Mouse (Mus musculus): ENCODE measurements at regions not wholly inside any gene's neighbourhood (a gene's known extent, or its start where the extent isn't known, plus 50 kb on each side); places are given as distances from the start of the nearest gene placed in this dataset.
A peak's percentile ranks its signal among the peaks of the same experiment; 100 is the strongest.

GRCm38 (mm10) chr1:41104869-41105268 lies 299.5 kb downstream of the Tmem182 start:
- no peak for DNase-seq (ENCODE audit: low read depth)
- TF ChIP-seq CTCF (IDR thresholded peaks at IDR 0.05; ENCODE audit: borderline replicate concordance, extremely low read depth, insufficient read depth, insufficient read length), result no peak
- TF ChIP-seq POLR2A (IDR thresholded peaks at IDR 0.05; ENCODE audit: borderline replicate concordance, extremely low read depth, insufficient read depth, insufficient read length, poor library complexity, severe bottlenecking), result no peak

GRCm38 (mm10) chr1:41121636-41122175 lies 316.3 kb downstream of the Tmem182 start:
- peak; percentile 70 for DNase-seq (ENCODE audit: low read depth)
- TF ChIP-seq CTCF (IDR thresholded peaks at IDR 0.05; ENCODE audit: borderline replicate concordance, extremely low read depth, insufficient read depth, insufficient read length), result no peak
- no peak for TF ChIP-seq POLR2A (IDR thresholded peaks at IDR 0.05; ENCODE audit: borderline replicate concordance, extremely low read depth, insufficient read depth, insufficient read length, poor library complexity, severe bottlenecking)

GRCm38 (mm10) chr1:41131410-41131809 lies 326.0 kb downstream of the Tmem182 start:
- no peak for DNase-seq (ENCODE audit: low read depth)
- no peak for TF ChIP-seq POLR2A (IDR thresholded peaks at IDR 0.05; ENCODE audit: borderline replicate concordance, extremely low read depth, insufficient read depth, insufficient read length, poor library complexity, severe bottlenecking)
- no peak for TF ChIP-seq CTCF (IDR thresholded peaks at IDR 0.05; ENCODE audit: borderline replicate concordance, extremely low read depth, insufficient read depth, insufficient read length)

GRCm38 (mm10) chr1:41133143-41133542 lies 327.7 kb downstream of the Tmem182 start:
- no peak for DNase-seq (ENCODE audit: low read depth)
- TF ChIP-seq POLR2A (IDR thresholded peaks at IDR 0.05; ENCODE audit: borderline replicate concordance, extremely low read depth, insufficient read depth, insufficient read length, poor library complexity, severe bottlenecking) (no peak), CTCF (IDR thresholded peaks at IDR 0.05; ENCODE audit: borderline replicate concordance, extremely low read depth, insufficient read depth, insufficient read length) (no peak)

GRCm38 (mm10) chr1:41133946-41134345 lies 328.5 kb downstream of the Tmem182 start:
- TF ChIP-seq POLR2A (IDR thresholded peaks at IDR 0.05; ENCODE audit: borderline replicate concordance, extremely low read depth, insufficient read depth, insufficient read length, poor library complexity, severe bottlenecking), result no peak
- TF ChIP-seq CTCF (IDR thresholded peaks at IDR 0.05; ENCODE audit: borderline replicate concordance, extremely low read depth, insufficient read depth, insufficient read length), result no peak
- peak; percentile 37 for DNase-seq (ENCODE audit: low read depth)

GRCm38 (mm10) chr1:41139725-41140124 lies 334.3 kb downstream of the Tmem182 start:
- no peak for DNase-seq (ENCODE audit: low read depth)
- TF ChIP-seq CTCF (IDR thresholded peaks at IDR 0.05; ENCODE audit: borderline replicate concordance, extremely low read depth, insufficient read depth, insufficient read length) (no peak), POLR2A (IDR thresholded peaks at IDR 0.05; ENCODE audit: borderline replicate concordance, extremely low read depth, insufficient read depth, insufficient read length, poor library complexity, severe bottlenecking) (no peak)

GRCm38 (mm10) chr1:41140542-41140941 lies 335.1 kb downstream of the Tmem182 start:
- TF ChIP-seq POLR2A (IDR thresholded peaks at IDR 0.05; ENCODE audit: borderline replicate concordance, extremely low read depth, insufficient read depth, insufficient read length, poor library complexity, severe bottlenecking) (no peak), CTCF (IDR thresholded peaks at IDR 0.05; ENCODE audit: borderline replicate concordance, extremely low read depth, insufficient read depth, insufficient read length) (no peak)
- peak; percentile 88 for DNase-seq (ENCODE audit: low read depth)

- no peak for DNase-seq (ENCODE audit: low read depth)
- TF ChIP-seq CTCF (IDR thresholded peaks at IDR 0.05; ENCODE audit: borderline replicate concordance, extremely low read depth, insufficient read depth, insufficient read length) (no peak), POLR2A (IDR thresholded peaks at IDR 0.05; ENCODE audit: borderline replicate concordance, extremely low read depth, insufficient read depth, insufficient read length, poor library complexity, severe bottlenecking) (no peak)
Observed at GRCm38 (mm10) chr1:41141992-41142391, 336.6 kb downstream of the Tmem182 start.

- no peak for TF ChIP-seq POLR2A (IDR thresholded peaks at IDR 0.05; ENCODE audit: borderline replicate concordance, extremely low read depth, insufficient read depth, insufficient read length, poor library complexity, severe bottlenecking)
- TF ChIP-seq CTCF (IDR thresholded peaks at IDR 0.05; ENCODE audit: borderline replicate concordance, extremely low read depth, insufficient read depth, insufficient read length), result peak; percentile 57
- DNase-seq (ENCODE audit: low read depth), result peak; percentile 95
Observed at GRCm38 (mm10) chr1:41152516-41152915, 347.1 kb downstream of the Tmem182 start.

- DNase-seq (ENCODE audit: low read depth), result peak; percentile 93
- no peak for TF ChIP-seq CTCF (IDR thresholded peaks at IDR 0.05; ENCODE audit: borderline replicate concordance, extremely low read depth, insufficient read depth, insufficient read length)
- TF ChIP-seq POLR2A (IDR thresholded peaks at IDR 0.05; ENCODE audit: borderline replicate concordance, extremely low read depth, insufficient read depth, insufficient read length, poor library complexity, severe bottlenecking), result no peak
Observed at GRCm38 (mm10) chr1:41153174-41153999, 348.0 kb downstream of the Tmem182 start.

GRCm38 (mm10) chr1:41154198-41154597 lies 348.8 kb downstream of the Tmem182 start:
- peak; percentile 56 for DNase-seq (ENCODE audit: low read depth)

GRCm38 (mm10) chr1:41156946-41157345 lies 351.5 kb downstream of the Tmem182 start:
- no peak for TF ChIP-seq CTCF (IDR thresholded peaks at IDR 0.05; ENCODE audit: borderline replicate concordance, extremely low read depth, insufficient read depth, insufficient read length)
- TF ChIP-seq POLR2A (IDR thresholded peaks at IDR 0.05; ENCODE audit: borderline replicate concordance, extremely low read depth, insufficient read depth, insufficient read length, poor library complexity, severe bottlenecking), result no peak
- DNase-seq (ENCODE audit: low read depth), result peak; percentile 79

More at GRCm38 (mm10) chr1:41154198-41154597, 348.8 kb downstream of the Tmem182 start:
- TF ChIP-seq CTCF (IDR thresholded peaks at IDR 0.05; ENCODE audit: borderline replicate concordance, extremely low read depth, insufficient read depth, insufficient read length) (no peak), POLR2A (IDR thresholded peaks at IDR 0.05; ENCODE audit: borderline replicate concordance, extremely low read depth, insufficient read depth, insufficient read length, poor library complexity, severe bottlenecking) (no peak)
